Mouse (Mus musculus) midbrain, embryonic 12.5 days (tissue): ENCODE measurements around the gene Plch2. TPM values are rescaled to one million over a fixed set of nuclear protein-coding genes. Genes with fewer than 3 reads are reported as not detected.

Source experiments
- ATAC-seq: fragments of 200-750 bp; cut with Nextera tagmentation; 2 replicates; pipeline ENCODE4 v1.8.0; 2017; ENCODE audit warnings: low read depth, moderate TSS enrichment, moderate library complexity; ENCODE audit not compliant: low FRiP score
- H3K27ac ChIP-seq: fragments of 300-500 bp; sonication (generic); replicated peaks from 2 replicates; pipeline ENCODE4 v1.5.1; 2016; ENCODE audit warnings: mild to moderate bottlenecking
- H3K27me3 ChIP-seq: fragments of 300-500 bp; sonication (generic); 2 replicates; pipeline ENCODE4 v1.6.1; 2016; ENCODE audit warnings: mild to moderate bottlenecking
- H3K36me3 ChIP-seq: fragments of 300-500 bp; sonication (generic); 2 replicates; pipeline ENCODE4 v1.6.1; 2016
- H3K4me1 ChIP-seq: fragments of 300-500 bp; sonication (generic); 2 replicates; pipeline ENCODE4 v1.6.1; 2016
- H3K4me2 ChIP-seq: fragments of 300-500 bp; sonication (generic); replicated peaks from 2 replicates; pipeline ENCODE4 v1.6.1; 2016; ENCODE audit warnings: mild to moderate bottlenecking, moderate library complexity
- H3K4me3 ChIP-seq: fragments of 300-500 bp; sonication (generic); 2 replicates; pipeline ENCODE4 v1.5.1; 2016; ENCODE audit warnings: mild to moderate bottlenecking
- H3K9ac ChIP-seq: fragments of 300-500 bp; sonication (generic); replicated peaks from 2 replicates; pipeline ENCODE4 v1.6.1; 2016; ENCODE audit warnings: mild to moderate bottlenecking, moderate library complexity
- H3K9me3 ChIP-seq: fragments of 300-500 bp; sonication (generic); 2 replicates; pipeline ENCODE4 v1.6.1; 2016; ENCODE audit warnings: mild to moderate bottlenecking
- WGBS: fragments of 180-500 bp; shearing (Covaris S2); methylation state at CpG from one replicate; pipeline ENCODE4 v1.1.7; 2016; 5-methylcytosine and 5-hydroxymethylcytosine counted together
- polyA plus RNA-seq: library from polyadenylated mRNA; unstranded; fragments of >200 nt; fragmentation: Nextera tagmentation; extraction: Ambion mirVana; gene quantifications from 2 replicates; pipeline ENCODE4 v1.2.1, GENCODE M21; 2016

Gene Plch2
- polyA plus RNA-seq, 1 experiment from 2014 or later, result 3.6 TPM

DNA sequence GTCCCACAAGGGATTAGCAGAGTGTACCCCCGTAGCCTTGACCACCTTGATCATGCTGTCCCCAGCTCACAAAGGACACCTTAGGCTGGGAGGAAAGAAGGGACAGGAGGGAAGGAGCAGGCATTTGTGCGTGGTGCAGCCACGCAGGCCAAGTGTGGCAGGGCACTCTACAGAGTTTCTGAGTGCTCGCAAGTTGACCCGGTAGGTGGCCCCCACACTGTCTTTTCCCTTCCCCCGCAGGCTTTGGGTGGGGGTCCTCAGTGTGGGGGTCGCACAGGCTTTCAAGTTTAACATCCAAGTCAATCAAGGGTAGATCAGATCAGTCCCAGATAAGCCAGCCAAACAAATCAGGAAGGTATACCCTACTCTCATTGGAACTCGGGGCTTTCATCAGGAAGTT lies 38.5 kb downstream of the Plch2 start:
- no peak overlapping the region for H3K9ac ChIP-seq
- H3K4me3 ChIP-seq, result no peak overlapping the region
- H3K36me3 ChIP-seq, result no peaks in the 10 kb centered on the region
- 77% methylated on average over 8 of the region's 8 CpGs for WGBS
- H3K9me3 ChIP-seq, result no peaks in the 10 kb centered on the region
- no peak overlapping the region for H3K4me2 ChIP-seq
- no peak overlapping the region for H3K27ac ChIP-seq
- peaks cover 52% of the 10 kb centered on the region for H3K4me1 ChIP-seq
- no peak for ATAC-seq
- peaks cover 52% of the 10 kb centered on the region for H3K27me3 ChIP-seq

DNA sequence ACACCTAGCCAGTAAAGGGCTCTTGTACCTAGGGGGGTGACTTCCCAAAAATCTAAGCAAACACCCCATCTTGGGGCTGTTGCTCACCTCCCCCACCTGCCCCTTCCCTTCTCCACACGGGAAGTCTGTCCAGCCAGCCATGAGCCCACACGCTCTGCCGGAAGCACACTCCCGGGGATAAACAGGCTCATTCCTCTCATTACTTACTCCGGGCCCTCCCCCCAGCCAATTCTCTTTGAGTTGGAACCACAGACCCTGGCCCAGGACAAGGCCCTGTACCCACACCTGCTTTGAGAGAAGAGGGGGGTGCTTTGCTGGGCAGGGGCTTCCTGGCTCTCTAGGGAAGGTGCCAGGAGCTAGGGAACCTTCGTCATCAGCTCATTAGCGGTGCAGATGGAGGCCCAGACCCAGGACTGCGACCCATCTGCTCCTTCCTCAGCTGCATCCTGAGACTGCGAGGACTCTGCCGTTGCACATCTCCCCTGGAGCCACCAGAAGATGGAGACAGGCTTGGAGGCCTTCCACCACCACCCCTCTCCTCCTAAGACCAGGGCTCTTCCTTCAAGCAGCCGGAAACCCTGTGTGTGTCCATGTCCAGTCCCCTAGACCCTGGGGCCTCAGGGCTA lies 39.2 kb downstream of the Plch2 start:
- Histone ChIP-seq H3K4me3 (no peak overlapping the region), H3K4me1 (peaks cover 58% of the 10 kb centered on the region), H3K9ac (no peak overlapping the region), H3K4me2 (no peak overlapping the region), H3K27ac (no peak overlapping the region), H3K9me3 (no peaks in the 10 kb centered on the region), H3K27me3 (peaks cover 52% of the 10 kb centered on the region), H3K36me3 (no peaks in the 10 kb centered on the region)
- no peak for ATAC-seq
- 75% methylated on average over 11 of the region's 11 CpGs for WGBS

DNA sequence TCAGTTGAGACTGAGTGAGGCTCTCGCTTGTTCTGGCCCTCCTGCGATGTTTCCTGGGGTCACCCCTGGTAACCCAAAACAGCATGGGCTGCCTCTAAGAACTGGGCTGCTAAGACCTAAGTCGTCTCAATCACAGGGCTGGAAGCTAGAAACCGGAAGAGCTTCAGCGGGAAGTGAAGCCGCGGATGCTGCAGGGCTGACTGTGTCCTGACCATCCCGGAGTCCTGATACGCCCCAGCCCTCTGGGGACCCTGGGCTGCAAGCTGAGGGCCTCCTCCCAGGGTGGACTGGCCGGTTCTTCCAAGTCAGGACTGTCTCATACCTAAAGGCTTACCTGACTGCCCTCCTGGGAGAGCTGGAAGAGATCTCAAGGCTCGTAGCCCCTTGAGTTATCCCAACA lies 39.8 kb downstream of the Plch2 start:
- no peak overlapping the region for H3K27ac ChIP-seq
- peaks cover 56% of the 10 kb centered on the region for H3K4me1 ChIP-seq
- peaks cover 52% of the 10 kb centered on the region for H3K27me3 ChIP-seq

DNA sequence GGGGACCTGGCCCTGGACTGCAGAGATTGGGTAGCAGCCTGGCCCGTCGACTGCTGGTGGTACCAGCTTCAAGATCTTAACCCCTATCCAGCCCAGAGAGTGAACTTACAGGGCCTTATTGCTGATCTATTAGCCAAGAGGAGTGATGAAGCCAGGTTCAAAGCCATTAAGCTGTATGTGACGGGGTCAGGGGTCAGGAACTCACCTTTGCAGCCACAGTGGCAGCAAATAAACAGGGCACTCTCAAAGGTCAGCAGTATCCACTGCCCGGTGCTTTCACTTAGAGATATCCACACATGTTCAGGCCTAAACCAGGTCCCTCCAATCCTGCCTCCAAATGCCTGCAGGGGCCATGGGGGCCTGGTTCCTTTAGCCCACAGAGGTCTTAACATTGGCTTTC lies 41.0 kb downstream of the Plch2 start:
- peaks cover 47% of the 10 kb centered on the region for H3K4me1 ChIP-seq
- H3K4me2 ChIP-seq, result no peak overlapping the region
- no peaks in the 10 kb centered on the region for H3K36me3 ChIP-seq
- no peak for ATAC-seq
- H3K9me3 ChIP-seq, result no peaks in the 10 kb centered on the region
- no peak overlapping the region for H3K9ac ChIP-seq
- H3K27ac ChIP-seq, result no peak overlapping the region
- H3K27me3 ChIP-seq, result peaks cover 52% of the 10 kb centered on the region
- 81% methylated on average over 4 of the region's 4 CpGs for WGBS
- no peak overlapping the region for H3K4me3 ChIP-seq

More for the DNA sequence above, 39.8 kb downstream of the Plch2 start:
- no peak for ATAC-seq
- no peak overlapping the region for H3K4me2 ChIP-seq
- no peak overlapping the region for H3K9ac ChIP-seq
- no peaks in the 10 kb centered on the region for H3K36me3 ChIP-seq
- H3K4me3 ChIP-seq, result no peak overlapping the region
- WGBS, result 64% methylated on average over 11 of the region's 11 CpGs
- no peaks in the 10 kb centered on the region for H3K9me3 ChIP-seq

DNA sequence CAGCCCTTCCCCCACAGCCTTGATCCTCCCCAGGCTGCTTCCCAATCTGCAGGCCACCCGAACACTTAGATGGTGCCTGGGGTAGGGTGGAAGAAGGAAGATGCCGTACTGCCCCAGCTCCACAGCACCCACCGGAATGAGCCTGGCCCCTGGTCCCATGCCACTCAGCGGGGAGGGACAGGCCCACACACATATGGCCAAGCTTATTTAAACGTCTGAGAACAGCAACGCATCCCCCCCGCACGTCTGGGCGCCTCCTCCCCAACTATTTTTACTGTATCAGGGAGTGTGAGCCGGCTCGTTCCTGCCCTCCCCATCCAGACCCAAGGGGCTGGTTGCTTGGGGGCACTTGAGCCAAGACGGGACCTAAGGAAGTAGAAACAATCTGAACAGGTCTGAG lies 41.8 kb downstream of the Plch2 start:
- no peaks in the 10 kb centered on the region for H3K36me3 ChIP-seq
- H3K9me3 ChIP-seq, result no peaks in the 10 kb centered on the region
- peaks cover 40% of the 10 kb centered on the region for H3K4me1 ChIP-seq
- WGBS, result 68% methylated on average over 12 of the region's 12 CpGs
- H3K4me2 ChIP-seq, result no peak overlapping the region
- ATAC-seq, result no peak
- no peak overlapping the region for H3K4me3 ChIP-seq
- no peak overlapping the region for H3K27ac ChIP-seq
- H3K9ac ChIP-seq, result no peak overlapping the region
- H3K27me3 ChIP-seq, result peaks cover 46% of the 10 kb centered on the region

DNA sequence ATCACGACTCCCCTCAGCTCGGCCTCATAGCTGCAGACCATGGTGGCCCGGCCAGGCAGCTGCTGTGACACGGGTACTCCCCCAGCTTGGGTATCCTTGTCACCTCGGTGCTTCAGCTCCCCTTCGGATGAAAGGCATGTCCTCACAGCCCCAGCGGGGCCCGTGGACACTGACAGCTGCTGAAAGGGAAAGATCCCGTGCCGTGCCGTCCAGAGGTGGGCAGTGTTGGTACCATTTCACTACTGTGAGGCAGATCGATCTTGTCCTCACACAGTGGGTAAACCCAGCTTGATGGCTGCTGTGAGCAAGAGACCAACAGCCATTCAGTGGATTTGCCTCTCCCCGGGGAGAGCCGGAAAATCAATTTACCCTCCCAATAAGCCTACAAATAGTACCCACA lies 42.3 kb downstream of the Plch2 start:
- no peak for ATAC-seq
- Histone ChIP-seq H3K4me2 (no peak overlapping the region), H3K4me1 (peaks cover 34% of the 10 kb centered on the region), H3K9ac (no peak overlapping the region), H3K27me3 (peaks cover 45% of the 10 kb centered on the region), H3K27ac (no peak overlapping the region), H3K9me3 (no peaks in the 10 kb centered on the region), H3K36me3 (no peaks in the 10 kb centered on the region), H3K4me3 (no peak overlapping the region)
- WGBS, result 59% methylated on average over 14 of the region's 14 CpGs

DNA sequence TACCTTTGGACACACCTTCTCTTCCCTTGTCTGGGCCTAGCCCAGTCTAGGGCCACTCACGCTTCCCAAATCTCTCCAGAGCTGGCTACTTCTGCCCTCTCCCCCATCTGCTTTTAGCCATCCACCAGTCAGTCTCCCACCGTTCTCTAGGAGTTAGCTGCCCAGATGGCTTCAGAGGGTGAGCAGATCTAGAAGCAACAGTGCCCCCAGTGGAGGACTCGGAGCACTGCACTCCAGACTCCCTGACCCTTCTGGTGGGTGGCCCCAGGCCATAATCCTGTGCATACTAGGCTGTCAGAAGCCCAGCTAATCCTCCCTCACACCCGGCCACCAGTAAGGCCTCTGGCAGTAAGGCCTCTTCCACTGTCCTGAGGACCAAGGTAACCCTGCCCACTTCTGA lies 43.8 kb downstream of the Plch2 start:
- no peak overlapping the region for H3K4me3 ChIP-seq
- peak; percentile 71 for ATAC-seq
- peaks cover 36% of the 10 kb centered on the region for H3K27me3 ChIP-seq
- H3K27ac ChIP-seq, result no peak overlapping the region
- H3K4me2 ChIP-seq, result no peak overlapping the region
- no peak overlapping the region for H3K9ac ChIP-seq
- no peaks in the 10 kb centered on the region for H3K36me3 ChIP-seq
- WGBS, result 7% methylated on average over 4 of the region's 4 CpGs
- H3K9me3 ChIP-seq, result no peaks in the 10 kb centered on the region
- peaks cover 25% of the 10 kb centered on the region for H3K4me1 ChIP-seq

DNA sequence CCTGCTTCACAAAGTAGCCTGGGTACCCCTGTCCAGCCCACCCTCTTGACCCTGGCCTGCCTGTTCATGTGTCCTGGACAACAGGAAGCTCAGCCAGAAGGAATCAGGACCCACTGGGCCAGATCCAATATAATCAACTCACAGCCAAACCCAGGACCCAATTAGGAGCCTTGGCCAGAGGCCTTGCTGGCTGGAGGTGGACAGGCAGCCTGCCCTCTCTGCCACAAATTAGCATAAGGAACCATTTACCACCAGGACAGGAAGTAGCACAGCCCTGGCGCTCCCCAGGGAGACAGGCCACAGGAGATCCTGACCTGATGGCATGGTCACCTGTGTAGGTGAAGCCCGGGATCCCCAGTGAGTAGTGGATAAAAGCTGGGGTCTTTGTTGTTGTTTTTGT lies 44.5 kb downstream of the Plch2 start:
- H3K4me3 ChIP-seq, result no peak overlapping the region
- H3K27me3 ChIP-seq, result peaks cover 32% of the 10 kb centered on the region
- no peak overlapping the region for H3K27ac ChIP-seq
- no peak overlapping the region for H3K9ac ChIP-seq
- H3K36me3 ChIP-seq, result no peaks in the 10 kb centered on the region
- no peak for ATAC-seq
- no peak overlapping the region for H3K4me2 ChIP-seq
- H3K4me1 ChIP-seq, result peaks cover 24% of the 10 kb centered on the region
- WGBS, result 61% methylated on average over 2 of the region's 2 CpGs
- no peaks in the 10 kb centered on the region for H3K9me3 ChIP-seq

DNA sequence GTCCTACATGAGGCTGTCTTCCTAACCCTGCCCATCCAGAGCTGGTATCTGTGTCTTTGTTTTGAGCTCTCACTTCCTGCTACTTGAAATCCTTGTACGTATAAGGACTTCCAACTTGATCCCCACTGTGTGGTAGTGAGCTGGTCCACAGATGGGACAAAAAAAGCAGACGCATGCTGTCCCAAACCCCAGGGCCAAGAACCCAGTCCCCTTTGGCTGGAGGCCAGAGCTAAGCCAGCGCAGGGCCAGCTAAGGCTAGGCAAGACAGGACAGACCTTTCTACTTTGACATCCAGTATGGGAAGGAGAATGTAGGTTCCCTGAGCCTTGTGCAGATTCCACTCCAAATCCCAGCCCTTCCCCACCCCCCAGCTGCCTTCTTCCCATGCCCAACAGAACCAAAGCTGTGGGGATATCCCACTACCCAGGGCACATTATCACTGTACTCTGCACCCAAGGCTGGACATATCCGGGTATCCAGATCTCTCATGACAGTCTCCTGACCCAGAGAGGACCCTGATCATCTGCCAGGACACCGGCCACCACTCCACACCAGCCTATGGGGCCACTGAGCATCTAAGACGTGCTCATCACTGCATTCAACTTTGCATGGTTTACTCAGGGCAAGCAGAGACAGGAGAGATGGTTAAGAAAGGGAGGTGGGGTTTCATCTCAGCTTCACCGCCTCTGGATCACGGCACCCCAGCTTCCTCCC lies 45.1 kb downstream of the Plch2 start:
- H3K4me3 ChIP-seq, result no peak overlapping the region
- H3K36me3 ChIP-seq, result no peaks in the 10 kb centered on the region
- H3K9ac ChIP-seq, result no peak overlapping the region
- ATAC-seq, result no peak
- H3K4me1 ChIP-seq, result peaks cover 19% of the 10 kb centered on the region; the same call in 1 of the 2 replicates
- H3K9me3 ChIP-seq, result no peaks in the 10 kb centered on the region
- H3K27ac ChIP-seq, result no peak overlapping the region
- 85% methylated on average over 8 of the region's 8 CpGs for WGBS
- H3K4me2 ChIP-seq, result no peak overlapping the region
- H3K27me3 ChIP-seq, result peaks cover 26% of the 10 kb centered on the region

DNA sequence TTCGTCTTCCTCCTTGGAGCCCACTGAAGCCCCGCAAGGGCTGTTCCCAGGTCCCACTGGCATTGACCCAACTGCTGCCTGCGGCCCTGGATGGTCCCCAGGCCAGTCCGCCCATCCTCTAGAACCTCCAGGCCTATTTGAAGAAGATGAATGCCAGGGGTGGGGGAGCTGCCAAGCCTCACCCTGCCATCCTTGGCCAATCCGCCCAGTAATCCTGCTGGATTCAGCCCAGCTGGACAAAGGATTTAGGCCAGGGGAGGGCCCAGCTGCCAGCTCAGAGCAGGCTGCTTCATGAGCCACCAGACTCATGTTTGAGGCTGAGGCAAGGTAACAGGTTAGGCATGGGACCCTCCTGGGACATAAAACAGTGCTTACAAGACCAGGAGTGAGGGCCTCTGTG lies 45.7 kb downstream of the Plch2 start:
- Histone ChIP-seq H3K4me1 (peaks cover 19% of the 10 kb centered on the region; the same call in 1 of the 2 replicates), H3K27me3 (peaks cover 22% of the 10 kb centered on the region), H3K4me3 (no peak overlapping the region), H3K4me2 (no peak overlapping the region), H3K9ac (no peak overlapping the region), H3K27ac (no peak overlapping the region), H3K9me3 (no peaks in the 10 kb centered on the region), H3K36me3 (no peaks in the 10 kb centered on the region)
- no peak for ATAC-seq
- 83% methylated on average over 5 of the region's 5 CpGs for WGBS

DNA sequence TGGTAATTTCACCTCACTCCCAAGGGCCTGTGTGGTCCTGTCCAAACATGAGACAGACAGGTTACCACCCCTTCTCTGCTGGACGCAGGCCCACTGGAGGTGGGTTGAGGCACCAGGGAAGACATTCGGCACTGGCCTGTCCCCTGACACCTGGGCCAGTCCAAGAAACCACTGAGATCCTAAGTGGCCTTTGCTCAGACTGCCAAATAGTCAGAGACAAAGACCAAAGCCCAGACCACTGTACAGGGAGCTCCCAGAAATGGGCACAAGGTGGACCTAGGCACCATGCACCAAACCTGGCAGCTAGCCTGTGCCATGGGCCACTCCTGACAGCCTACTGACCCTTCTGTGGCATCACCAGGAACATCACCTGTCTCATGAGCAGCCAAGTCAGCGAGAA lies 47.4 kb downstream of the Plch2 start:
- 83% methylated on average over 3 of the region's 3 CpGs for WGBS
- ATAC-seq, result no peak
- no peaks in the 10 kb centered on the region for H3K9me3 ChIP-seq
- H3K27me3 ChIP-seq, result peaks cover 10% of the 10 kb centered on the region
- no peak overlapping the region for H3K9ac ChIP-seq
- H3K4me2 ChIP-seq, result no peak overlapping the region
- peaks cover 12% of the 10 kb centered on the region; the same call in 1 of the 2 replicates for H3K4me1 ChIP-seq
- H3K36me3 ChIP-seq, result no peaks in the 10 kb centered on the region
- H3K27ac ChIP-seq, result no peak overlapping the region
- no peak overlapping the region for H3K4me3 ChIP-seq

DNA sequence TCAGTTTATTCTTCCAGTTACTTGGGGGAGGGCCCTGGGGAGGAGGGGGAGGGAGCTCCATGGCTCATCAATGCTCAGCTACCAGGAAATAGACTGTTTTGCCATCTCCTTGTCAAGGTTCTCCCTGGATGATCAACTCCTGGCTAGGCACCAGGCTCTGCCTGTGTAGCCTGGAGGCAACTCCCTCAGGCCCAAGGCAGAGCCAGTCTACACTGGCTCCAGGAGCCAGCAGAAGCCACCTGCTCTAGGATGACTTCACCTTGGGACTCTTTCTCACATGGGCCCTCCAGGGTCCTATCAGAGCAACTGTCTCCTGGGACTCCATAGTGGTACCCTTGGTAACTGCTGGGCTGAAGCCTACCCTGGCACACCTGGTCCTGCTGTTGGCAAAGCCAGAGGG lies 48.5 kb downstream of the Plch2 start:
- H3K27me3 ChIP-seq, result no peaks in the 10 kb centered on the region; the same call in 1 of the 2 replicates
- H3K27ac ChIP-seq, result no peak overlapping the region
- no peaks in the 10 kb centered on the region for H3K9me3 ChIP-seq
- no peak overlapping the region for H3K4me2 ChIP-seq
- no peak overlapping the region for H3K9ac ChIP-seq
- ATAC-seq, result no peak
- H3K4me1 ChIP-seq, result peaks cover 7% of the 10 kb centered on the region; the same call in 1 of the 2 replicates
- H3K4me3 ChIP-seq, result no peak overlapping the region
- H3K36me3 ChIP-seq, result no peaks in the 10 kb centered on the region
